Mouse (Mus musculus): ENCODE results near the gene Spata13.

- TF ChIP-seq TAL1 (IDR thresholded peaks at IDR 0.05; ENCODE audit: low read length) (no peak), GATA1 (IDR thresholded peaks at IDR 0.05; ENCODE audit: low read length) (no peak)
These were observed 131.2 kb downstream of the Spata13 start for GRCm38 (mm10) chr14:60765025-60765424.

All from erythroblast, embryonic 14.5 days (primary cell).